Mouse (Mus musculus) T-cell, adult 2 months (primary cell): Measurements from ENCODE around the gene Sim1.

Experiments
- DNase-seq: peaks from one replicate; pipeline ENCODE4 v3.0.0; 2022; ENCODE audit warnings: low spot score

The Sim1 gene

DNA sequence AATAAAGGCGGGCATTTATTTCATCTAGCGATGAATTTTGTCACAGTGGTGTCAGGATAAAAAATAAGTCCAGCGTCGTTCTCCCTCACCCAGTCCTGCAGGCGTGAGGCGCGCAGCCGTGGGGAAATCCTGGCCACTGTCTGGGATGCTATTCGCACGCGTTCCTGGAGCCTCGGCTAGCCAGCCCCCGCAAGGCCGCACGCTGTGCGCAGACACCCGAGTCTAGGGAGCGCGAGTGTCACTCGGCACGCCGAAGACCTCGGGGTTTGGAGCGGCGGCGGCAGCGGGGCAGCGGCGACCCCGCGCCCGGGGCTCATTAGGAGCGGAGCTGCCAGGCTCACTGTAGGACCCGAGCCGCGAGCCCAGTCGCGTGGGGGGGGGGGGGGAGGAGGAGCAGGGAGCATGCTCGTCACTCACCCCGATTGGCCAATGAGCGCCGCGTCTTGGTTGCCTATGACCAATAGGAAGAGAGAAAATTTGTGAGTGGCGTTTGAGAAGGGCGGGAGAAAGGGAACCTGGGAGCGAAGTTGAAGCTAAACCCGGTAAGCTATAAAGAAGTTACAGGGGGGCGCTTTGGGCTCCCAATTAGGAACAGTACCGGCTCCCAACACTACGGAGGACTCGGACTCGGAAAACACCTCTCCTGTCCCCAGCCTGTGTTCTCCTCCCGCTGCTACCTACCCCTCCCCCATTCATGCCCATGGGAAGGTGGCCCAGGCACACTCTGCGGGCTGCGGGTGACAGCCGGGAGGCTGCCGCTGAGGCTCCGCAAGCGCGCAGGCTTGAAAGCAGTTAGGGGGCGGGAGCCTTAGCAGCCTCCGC lies at the start of gene Sim1:
Gene Sim1 (plus strand): TSS at position 585 of the 822 bp plus-strand sequence.
- no peak for DNase-seq

DNA sequence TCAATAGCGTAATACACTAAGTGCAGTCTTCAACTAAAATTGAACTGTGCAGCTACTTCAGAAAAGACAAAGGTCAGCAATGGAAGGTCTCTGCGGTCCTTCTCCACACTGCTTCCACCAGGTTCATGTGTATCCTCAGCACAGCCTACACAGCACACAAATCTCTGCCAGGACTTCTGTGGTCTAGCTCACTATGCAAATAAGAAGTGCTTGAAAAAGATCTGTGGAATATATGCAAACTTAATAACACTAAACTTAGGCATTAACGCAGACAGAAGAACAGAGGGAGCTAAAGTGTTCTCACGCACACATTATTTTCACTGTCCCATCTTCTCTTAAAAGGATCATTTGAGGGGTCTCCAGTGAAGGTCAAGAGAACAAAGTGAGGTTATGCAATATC lies 26.4 kb upstream of the Sim1 start:
- DNase-seq = no peak

DNA sequence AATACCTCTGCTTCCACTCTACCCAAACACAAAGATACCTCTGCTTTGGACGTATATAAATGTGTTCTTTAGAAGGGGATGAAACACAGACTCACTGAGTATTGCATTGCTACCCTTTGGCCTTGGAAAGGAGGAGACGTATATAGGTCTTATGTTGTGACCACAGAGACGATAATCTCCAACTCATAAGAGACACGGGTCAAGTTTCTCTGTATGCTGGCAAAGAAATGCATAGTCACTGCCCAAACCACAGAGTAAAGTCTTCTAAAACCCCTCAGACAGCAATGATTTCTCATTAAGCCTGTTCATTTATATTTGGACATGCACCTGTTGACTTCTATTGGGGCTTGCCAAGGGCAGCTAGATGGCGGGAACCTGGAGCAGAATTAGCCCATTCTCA lies 17.6 kb upstream of the Sim1 start:
- no peak for DNase-seq

DNA sequence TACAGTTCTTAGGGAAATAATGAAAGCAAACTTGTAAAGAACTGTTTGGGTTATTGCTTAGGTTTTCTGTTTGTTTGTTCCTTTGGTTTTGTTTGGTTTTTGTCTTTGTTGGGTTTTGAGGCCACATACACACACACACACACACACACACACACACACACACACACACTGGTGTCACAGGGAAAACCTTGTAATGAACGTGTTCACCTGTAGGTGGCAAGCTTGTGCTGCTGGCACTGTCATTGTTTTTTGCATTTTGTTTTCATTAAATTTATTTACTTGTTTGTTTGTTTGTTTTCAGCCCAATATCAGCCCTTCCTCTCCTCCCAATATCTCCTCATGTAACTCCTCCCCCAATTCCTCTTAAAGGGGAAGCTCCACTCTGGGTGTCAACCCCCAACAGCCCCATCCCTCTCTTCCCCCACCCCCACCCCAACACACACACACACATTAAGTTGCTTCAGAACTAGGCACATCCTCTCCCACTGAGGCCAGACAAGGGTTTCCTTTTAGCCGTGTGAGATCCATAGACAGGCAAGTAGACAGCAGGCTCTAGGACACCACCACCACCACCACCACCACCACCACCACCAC lies 13.0 kb upstream of the Sim1 start:
- DNase-seq = no peak

DNA sequence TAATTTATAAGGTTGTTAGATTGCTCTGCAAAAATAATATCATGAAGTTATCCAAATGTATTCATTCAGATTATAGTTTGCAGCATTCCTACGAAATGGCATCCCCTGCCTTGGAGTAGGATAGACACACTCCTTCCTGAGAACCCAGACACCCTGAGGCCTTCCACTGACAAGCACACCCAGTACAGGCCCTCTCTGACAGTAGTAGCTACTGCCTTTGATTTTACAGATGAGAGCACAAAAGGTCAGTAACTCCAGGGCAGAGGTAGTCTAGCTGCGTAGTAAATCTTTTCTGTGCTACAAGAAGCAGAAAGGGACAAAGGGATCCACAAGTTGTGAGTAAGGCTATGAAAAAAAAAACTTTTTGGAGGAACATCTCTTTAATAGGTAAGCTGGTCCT lies 12.2 kb upstream of the Sim1 start:
- DNase-seq = no peak

DNA sequence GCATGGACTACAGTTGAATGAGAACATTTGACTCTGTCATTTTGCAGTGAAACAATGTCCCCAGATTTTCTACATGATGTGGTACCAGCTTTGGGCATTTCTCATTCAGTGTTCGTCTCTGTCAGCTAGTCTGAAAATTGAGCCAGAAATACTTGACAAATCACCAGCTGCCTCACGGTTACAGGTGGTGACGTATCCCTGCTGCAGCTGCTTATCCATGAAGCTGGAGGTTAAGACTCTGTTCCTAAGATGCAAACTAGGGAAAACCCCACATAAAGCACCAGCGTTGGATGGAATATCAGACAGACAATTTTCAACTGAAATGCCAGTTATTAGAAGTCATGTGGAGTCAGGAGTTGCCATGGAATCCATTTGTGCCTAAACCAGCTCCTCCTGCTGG lies 8.2 kb upstream of the Sim1 start:
- no peak for DNase-seq

DNA sequence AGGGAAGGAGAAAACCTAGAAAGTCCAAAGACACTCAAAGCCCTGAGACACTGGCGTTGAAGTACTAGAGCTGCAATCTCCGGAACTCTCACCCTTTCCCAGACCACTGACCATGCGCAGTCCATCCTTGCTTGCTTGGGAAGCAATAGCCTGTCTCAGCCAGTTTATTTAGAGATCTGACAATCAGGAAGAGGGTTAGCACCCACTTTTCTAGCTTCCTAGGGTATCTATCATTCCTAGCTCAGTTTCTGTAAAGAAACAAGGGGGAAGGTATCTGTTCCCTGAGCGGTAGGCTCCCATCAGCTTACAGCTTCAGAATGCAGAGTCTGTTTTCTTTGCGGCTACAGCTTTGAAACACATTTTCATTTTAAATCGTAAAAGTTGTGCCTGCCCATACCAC lies 3.9 kb upstream of the Sim1 start:
- DNase-seq = no peak

DNA sequence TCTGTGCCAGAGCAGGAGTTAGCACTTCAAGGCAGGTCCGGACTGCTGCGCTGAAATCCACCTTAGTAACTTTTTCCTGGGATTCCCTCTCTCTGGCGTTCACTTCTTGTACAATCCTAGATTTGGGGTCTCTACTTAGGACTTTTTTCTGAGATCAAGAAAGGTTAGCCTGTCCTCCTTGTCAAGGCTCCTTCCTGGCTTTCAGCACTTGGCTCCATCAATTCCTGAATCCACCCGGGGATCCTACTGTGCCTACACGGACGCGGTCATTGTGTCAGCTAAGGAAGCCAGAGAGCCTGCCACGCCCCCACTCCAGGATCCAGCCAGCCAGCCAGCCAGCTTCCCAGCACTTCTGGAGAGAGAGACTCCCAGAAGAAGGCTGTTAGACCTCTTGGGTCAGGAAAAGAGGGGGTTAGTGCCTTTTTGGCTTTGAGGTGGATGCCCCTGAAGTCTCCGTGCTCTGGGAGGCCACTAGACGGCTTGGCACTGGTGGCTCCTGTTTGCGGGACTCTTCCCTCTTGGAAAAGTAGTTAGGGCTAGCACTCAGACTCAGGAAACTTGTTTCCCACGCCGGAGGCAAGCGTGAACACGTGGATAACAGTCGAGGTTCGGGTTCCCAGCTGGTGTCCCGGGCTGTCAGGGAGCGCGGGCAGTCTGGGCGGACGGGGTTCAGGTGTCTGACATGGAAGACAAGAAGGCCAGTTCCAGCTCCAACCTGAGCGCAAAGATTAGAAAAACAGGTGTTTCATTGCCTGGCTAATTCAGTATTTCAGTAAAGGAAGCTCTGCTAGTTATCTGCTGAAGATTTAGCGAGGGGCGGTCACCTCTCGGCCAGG lies 2.5 kb upstream of the Sim1 start:
- no peak for DNase-seq

DNA sequence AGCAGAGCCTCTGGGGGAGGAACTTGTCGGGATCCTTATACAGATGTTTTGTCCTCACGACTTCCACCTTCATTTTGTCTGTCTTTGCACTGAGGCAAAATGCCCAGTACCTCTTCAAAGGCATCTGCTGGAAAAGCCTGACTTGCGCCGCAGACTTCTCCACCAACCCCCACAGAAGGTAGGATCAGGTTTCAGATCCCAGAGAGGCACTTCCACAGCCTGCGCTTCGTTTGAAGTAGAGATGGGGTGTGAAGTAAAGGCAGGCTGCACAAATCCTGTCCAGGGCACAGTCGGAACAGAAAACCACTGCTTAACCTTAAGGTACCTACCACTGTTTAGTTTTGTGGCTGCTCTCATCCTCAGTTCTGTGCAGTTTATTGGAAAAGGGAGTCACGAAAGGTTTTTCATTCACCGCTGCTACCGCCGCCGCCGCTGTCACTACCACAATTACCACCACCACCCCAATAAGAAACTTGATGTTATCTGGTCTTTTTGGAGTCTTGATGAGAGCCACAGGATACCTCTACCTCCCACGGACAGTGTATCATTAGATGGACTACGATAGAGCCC lies 1.7 kb upstream of the Sim1 start:
- no peak for DNase-seq

DNA sequence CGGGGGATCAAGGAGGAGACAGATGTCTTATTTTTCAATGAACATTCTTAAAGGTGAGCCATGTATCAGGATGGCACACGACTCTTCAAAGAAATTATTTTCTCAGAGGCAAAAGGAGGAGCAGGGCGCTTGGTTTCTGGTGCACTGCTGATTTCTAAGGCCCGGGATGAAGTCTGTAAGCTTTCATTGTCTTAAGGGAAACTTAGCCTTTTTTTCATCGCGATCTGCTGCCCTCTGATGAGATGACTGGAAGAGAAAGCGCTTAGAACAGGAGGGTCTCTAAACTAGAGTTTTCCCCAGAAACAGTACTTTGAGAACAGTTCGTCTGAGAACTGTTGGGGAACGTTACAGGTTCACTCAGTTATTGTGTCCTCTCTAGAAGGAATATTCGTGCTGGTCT lies 1.0 kb upstream of the Sim1 start:
- no peak for DNase-seq

DNA sequence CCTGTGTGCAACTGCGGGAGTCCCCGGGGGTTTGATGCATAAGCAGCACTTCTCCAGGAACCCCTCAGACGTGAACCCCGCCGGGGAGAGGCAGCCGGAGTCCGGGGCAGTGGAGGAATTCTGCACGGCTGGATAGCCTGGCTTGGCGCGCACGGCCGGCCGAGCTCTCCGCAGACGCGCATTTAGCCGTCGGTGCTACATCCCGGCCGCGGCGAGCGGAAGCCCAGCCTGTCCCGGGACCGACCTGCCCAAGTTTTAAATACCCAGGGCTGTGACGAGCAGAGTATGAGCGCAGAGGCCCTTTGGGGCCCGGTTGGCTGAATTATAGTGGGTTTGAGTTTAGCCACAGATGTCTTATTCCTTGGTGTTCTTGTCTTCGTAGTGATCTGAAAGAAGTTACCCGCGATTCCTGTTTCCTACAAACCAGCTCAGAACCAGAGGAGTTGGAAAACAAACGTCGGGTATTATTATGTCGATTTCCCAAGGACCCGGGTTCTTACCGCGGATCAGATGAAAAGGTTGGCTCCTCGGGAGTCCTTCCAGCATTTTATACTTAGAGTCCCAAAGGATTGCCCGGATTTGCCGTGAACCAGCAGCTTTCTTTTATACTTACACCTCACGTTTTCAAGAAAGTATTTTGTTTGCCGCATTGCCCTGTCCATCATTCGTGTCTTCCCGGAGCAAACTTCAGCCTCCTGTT lies 687 bp downstream of the Sim1 start:
- DNase-seq = no peak

DNA sequence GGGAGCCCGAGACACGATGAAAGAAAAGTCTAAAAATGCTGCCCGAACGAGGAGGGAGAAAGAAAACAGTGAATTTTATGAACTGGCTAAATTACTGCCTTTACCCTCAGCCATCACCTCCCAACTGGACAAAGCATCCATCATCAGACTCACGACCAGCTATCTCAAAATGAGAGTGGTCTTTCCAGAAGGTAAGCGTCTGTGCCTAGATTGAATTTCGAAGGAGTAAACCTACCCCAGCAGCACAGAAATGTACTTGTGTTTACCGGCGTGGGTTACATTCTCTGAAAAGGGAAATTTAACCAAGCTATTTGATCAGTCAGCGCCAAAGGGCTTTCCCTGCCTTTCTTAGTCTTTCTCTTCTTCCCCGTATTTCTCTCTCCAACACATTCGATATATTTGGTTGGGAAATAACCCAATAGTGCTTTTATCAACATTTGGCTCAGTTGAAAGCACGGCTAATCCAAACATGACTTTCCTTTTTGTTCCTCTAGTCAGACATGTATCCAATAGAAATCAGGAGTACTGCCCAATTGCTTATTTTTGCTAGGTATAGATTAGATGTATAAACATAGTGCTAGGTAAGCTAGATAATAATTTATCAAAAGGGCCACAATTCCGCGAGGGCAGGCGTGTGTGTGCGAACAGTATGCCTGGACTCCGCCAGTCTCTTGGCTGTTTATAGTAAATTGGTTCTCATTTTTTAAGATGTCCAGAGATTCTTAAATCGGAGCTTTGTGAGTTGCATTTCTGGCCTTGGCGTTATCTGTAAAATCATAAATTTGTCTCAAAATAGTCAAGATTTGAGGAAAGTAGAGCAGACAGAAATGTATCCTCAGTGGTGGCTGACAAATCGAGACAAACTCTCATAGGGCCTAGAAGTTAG lies 1.6 kb downstream of the Sim1 start:
- no peak for DNase-seq

DNA sequence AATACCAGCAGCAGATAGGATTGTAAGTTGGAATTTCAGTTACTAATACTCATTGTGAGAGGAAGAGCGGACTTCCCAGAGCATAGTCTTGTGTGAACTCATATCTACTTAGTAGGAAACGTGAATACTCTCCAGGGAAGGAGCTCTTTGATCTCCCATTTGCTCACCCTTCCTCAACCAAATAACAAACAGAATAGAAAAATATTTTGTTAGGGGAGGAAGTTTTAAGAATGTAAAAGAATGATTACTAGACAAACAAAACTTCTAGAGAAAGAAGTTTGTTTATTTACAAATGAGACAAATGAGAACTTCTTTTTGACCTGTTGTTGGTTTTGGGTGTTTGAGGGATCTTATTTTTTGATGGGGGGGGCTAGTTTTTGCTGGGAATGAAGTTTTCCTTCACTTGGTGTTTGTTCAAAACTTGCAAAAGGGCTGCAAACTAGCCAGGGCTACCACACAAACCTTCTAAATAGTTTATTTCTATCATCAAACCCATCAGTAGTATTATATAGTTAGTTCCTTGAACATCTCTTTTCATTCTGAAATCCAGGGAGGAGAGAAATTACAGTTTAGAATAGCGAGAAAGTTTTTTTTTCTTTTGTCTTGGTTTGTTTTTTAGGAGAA lies 2.3 kb downstream of the Sim1 start:
- no peak for DNase-seq

DNA sequence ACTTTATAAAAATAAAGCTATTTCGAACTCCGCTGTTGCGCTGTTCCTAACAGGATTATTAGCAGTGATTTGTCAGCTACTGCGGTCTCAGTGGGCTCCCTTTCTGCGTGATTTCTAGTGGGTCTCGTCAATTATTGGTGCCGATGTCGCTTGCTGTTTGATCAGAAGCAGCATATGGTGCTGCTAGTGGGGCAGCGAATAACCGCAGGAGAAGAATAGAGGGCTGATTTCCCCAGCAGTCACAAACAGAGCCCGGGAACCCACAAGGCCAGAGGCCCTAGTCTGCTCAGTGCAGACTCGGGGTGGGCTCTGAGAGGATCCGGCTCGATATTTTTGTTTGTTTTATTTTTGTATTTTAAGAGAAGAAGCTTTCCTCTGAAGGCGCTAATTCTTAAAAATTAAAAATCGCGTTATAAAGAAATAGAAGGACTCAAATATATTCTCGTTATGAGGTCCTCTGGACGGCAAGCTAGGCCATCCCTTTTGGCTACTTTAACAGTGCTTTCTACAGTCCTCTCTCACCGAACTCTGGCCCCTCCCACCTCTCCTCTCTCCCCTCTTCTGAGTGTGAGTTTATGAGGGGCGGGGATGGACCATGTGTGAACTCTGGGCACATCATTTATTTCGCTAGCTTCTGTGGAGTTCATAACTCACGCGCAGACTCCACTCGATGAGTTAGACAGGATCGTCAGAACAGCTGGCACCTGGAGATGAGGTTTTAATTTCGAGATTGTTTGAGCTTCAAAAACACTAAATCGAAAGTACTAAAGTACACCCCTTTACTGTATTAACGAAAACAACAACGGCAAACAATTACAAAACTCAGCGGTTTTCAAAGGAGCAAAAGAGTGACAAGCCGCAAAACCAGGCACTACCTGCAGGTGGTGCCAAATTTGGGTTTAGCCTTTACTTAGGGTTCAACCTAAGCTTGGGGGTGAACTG lies 3.2 kb downstream of the Sim1 start:
- DNase-seq = no peak

DNA sequence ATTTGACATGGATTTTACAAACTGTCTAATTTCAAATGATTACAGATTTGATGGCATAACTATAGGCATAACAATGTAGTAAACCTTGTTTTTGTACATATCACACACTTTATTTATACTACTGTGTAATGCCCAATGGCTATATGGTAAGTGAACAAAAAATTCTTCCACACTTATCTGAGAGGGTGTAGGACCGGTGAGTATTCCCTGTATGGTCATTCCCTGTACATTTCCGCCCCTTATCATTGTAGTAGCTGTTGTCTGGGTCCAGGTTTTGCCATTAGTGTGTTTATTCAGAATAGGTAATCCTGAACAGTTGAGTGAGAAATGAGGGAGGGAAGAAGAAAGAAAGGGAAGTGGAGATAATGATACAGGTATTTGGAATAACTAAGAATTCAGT lies 4.1 kb downstream of the Sim1 start:
- DNase-seq = no peak

DNA sequence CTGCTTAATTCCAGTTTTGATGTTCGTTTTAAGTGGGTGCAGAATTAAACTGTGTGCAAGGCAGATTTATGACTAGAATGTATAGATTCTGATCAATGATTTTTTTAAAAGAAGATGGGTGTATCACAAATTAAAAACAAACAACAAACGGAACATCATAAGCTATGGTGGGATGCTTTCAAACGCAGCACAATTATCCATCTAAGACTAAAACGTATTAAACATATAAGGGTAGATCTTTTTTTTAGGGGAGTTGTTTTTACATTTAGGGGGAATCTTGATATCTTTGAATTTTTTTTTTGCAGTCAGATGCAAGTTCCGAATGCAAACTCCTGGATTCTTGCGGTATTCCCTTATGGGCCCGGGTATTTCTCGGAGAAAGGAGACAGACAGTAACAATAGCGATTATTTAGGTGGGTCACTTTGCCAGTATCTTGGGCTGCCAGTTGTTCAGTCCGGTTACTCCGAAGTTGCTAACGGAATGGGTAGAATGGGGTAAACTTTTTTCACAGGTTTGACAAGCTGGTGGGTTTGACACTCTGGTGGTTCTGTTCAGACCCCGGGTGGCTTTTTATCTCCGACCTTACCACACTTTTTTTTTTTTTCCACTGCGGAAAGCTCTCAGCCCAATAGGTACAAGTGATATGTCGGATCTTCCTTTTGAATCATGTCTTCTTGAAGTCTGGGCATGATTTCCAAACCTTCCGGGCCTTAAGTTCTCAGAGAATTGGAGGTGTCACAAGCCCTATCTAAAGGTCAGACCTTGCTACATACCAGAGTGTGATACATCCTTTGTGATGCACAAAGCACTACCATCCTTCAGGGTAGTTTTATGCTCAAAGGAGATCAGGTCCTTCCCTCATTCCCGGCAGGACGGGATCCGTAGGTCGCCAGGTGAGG lies 5.5 kb downstream of the Sim1 start:
- no peak for DNase-seq

DNA sequence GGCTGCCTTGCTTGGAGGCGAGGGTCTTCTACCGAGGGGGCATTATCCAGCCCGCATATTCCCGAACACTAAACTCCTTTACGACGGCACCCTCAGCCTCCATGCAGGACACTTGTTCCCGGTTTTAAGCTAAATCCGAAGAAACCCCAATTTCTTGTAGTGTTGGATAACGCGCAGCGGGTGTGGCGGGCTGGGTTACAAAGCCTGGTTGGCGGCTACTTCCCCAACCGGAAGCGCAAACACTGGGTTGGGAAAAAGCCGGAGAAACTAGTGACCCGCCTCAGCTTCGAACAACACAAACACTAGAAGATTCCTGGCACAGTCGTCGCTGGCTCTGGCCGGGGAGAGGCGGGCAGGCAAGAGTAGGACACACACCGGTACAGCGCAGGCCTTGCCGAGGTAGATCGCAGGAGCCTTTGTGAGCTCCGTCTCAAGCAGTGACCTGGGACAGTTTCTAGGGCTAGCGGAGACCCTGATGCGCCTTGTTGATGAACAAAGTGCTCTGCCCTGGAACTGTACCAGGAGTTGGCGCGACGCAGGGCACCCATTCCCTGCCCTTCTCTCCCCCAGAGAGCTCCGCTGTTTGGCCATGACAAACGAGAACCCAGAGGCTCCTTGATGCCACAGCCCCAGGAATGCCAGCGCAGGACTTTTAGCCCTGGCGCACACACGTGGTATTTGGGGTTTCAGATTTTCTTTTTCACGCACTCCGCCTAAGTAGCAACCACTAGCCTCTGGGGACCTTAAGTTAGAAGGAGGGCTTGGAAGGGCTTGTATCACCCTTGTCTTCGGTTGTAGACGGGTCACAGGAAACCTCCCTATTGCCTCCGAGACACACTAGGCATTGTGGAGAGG lies 6.4 kb downstream of the Sim1 start:
- DNase-seq = no peak
